Mouse (Mus musculus) cerebellum, adult 9-10 months (tissue): ENCODE measurements around the gene Adamts18.
A peak's percentile ranks its signal among the peaks of the same experiment; 100 is the strongest.
"Not testable (repeated sequence)": the region's sequence is repeated elsewhere in the genome, so short reads cannot be mapped to it uniquely, and the experiment has no call there.

Source experiments
- DNase-seq: peaks from one replicate; pipeline ENCODE4 v3.0.0; 2022

Adamts18 gene

GRCm38 (mm10) chr8:113838211-113838610, 10.3 kb downstream of the Adamts18 start:
- DNase-seq, result peak; percentile 39

DNA sequence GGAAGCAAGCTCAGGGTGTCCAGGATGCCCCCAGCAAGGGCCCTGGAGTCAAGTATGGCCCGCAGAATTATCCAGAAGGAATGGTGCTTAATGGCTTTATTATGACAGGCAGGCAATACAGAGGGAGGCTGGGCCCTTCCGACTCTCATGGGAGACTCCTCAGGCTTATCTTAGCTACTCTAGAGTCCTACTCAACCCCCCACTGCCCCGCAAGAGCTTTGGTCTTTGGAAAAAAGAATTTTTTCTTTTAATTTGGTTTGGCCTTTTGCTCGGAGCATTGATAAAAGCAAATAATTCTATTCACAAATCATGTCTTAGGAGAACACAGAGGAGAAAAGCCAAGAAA, 11.0 kb downstream of the Adamts18 start:
- no peak for DNase-seq

DNA sequence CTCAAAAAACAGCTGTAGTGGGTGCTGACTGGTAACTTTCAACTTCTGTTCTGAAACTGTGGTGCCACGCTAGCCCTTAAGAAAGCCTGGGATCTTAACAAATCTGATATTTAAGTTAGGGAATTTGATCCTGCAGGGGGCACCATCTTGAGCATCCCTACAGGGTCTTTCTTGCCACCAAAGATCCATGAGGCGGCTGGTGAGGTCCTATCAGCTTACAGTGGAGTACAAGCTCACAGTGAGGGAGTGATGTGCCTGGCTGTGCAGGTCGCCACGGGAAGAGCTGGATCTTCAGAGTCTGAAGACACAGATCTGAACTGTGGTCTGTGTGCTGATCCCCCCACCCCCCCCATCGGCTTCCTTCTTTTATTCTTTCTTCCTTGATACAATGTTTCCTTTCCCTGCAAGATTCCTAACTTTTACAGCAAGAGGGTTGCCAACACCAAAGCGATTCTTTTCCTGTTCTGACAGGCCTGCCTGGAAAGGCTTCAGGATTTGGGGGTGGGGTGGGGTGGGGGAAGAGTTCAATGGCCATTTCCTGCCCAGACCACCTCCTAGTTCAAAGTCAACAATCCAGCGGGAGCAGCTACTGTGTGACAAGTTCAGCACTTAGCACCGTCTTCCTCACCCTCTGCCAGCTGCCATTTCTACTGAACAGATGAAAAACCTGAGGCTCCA, 11.5 kb downstream of the Adamts18 start:
- no peak for DNase-seq

DNA sequence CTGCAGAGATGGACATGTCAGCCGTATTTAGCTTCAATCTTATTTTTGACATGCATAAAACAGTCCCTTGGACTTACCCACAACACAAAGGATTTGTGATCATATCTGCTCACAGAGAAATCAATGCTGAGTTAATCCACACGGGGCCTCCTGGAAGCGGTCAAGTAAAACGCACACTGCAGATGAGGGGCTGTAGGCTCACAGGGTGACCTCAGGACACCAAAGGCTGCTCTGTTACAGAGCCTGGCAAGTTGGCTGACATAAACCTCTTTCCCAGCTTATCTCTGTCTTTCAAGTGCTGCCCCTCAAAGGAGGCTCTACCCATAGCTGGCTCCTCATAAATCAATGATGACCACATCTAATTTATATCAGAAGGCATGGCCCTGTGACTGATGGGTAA, 14.9 kb downstream of the Adamts18 start:
- DNase-seq, result no peak

DNA sequence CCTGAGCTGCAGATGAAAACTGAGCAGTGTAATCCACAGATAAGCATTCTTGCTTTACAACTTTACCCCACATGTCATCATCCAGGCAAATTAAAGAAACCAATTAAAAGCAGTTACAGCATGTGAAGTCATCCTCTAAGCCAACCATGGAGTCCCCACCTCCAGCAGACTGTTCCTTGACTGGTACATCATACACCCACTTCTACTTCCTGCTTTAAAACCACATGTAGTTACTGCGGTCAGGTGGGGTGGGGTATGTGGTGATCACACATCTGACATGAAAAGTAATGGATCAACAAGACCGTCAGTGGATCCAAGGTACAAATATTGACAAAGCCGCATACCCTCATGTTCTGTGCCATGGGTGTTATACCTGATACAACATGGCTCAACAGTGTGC, 21.3 kb downstream of the Adamts18 start:
- DNase-seq, result no peak

DNA sequence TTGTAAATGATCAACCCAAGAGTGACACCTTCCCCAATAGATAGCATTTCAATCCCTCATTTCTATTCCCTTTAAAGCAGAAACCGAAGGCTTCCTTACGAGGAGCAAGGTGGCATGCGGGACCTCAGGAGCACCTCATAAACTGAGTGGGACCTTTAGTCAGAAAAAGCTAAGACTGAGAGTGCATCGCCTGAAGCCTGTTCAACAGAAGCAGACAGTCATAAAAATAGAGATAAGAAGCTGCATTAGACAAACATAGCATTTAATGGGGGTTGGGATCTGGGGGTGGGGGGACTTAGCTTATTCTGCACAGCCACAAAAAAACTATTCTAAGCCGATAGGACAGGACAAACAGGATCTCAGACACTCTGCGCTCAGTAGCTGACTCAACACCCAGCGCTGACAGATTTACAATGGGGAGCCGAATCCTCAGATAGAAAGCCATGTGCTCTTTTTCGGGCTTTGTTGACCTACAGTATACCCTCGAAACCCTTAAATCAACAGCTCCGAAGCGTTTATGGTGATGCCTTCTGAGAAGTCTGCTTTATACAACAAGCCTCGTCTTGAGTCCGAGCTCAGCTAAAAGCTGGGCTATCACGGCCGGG, 27.5 kb downstream of the Adamts18 start:
- DNase-seq, result no peak

- DNase-seq, result no peak
Observed at GRCm38 (mm10) chr8:113813966-113814365, 34.6 kb downstream of the Adamts18 start.

- DNase-seq, result no peak
Observed at GRCm38 (mm10) chr8:113811521-113811920, 37.0 kb downstream of the Adamts18 start.

DNA sequence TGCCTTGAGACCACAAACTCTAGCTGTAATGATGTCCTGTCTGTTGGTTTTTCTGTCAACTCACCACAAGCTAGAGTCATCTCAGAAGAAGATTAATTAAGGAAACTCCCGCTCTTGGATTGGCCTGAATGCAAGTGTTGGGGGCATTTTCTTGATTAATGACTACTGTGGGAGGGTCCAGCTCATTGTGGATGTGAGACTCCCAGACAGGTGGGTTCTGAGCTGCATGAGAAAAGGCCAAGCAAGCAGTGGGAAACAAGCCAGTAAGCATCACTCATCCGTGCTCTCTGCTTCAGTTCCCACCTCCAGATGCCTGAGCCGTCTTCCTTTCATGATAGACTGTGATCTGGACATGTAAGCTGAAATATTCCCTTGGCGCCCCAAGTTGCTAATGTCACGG, 38.6 kb downstream of the Adamts18 start:
- DNase-seq, result no peak

DNA sequence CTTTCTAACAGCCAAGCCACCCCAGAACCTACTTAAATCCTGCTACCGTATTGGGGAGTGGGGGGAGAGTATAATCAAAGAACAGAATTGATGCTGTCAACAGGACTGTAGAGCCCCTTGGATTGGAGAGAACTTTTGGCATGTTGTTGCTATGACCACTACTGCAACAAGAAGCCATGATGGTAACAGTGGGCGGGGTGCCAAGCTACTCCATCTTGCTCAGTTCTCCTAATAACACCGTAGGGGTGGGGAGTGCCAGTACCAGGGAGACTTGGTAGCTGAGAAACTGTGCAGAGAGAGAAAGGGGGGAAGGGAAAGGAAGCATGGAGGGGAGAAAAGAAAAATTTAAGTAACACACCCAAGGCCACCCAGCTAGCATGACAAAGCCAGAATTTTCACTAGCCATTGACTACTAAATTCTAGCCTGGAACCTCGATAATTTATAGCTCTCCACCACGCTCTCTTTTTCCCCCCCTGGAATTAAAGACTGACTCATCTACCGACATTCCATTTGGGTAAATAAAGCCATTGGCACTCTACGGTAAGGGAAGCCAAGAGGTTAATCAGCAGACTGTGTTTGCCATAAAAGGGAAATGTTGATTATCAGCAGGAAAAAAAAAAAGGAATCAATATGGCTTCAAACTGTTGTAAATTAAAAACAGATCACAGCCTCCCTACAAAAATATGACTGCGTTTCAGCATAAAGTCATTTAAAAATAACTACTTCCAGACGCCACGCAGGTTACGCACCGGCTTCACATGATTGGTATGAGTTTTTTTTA, 44.5 kb downstream of the Adamts18 start:
- DNase-seq, result no peak

GRCm38 (mm10) chr8:113801551-113801950, 47.0 kb downstream of the Adamts18 start:
- no peak for DNase-seq

DNA sequence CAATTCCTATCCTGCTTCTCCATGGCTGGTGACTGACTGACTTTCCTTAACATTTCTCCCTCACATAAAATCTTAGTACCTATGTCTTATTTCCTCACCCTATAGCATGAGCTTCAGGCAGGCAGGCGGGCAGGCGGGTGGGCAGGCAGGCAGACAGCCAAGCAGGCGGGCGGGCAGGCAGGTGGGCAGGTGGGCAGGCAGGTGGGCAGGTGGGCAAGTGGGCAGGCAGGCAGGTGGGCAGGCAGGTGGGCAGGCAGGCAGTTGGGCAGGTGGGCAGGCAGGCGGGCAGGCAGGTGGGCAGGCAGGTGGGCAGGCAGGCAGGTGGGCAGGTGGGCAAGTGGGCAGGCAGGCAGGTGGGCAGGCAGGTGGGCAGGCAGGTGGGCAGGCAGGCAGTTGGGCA, 48.0 kb downstream of the Adamts18 start:
- not testable (repeated sequence) for DNase-seq

- DNase-seq, result no peak
Observed at GRCm38 (mm10) chr8:113799550-113799949, 49.0 kb downstream of the Adamts18 start.

- no peak for DNase-seq
Observed at GRCm38 (mm10) chr8:113791856-113792255, 56.7 kb downstream of the Adamts18 start.

DNA sequence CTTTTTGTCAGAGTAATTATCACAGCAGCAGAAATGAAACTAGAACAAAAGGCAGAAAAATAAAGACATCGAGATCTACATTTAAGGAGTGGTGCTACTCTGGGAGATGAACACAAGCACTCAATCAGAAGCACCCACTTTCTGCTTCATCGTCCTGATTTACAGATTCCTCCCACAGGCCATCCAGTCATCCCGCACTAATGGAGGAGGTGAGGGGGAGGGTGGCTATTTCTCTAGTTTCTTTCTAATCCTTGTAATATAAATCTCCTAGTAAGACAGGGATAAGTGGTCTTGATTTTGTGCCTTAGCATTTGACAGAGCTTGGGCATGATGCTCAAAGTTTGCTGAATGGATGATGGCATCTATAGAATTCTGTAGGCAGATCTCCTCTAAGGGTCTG, 57.5 kb downstream of the Adamts18 start:
- DNase-seq, result no peak

GRCm38 (mm10) chr8:113783711-113784110, 64.8 kb downstream of the Adamts18 start:
- no peak for DNase-seq

DNA sequence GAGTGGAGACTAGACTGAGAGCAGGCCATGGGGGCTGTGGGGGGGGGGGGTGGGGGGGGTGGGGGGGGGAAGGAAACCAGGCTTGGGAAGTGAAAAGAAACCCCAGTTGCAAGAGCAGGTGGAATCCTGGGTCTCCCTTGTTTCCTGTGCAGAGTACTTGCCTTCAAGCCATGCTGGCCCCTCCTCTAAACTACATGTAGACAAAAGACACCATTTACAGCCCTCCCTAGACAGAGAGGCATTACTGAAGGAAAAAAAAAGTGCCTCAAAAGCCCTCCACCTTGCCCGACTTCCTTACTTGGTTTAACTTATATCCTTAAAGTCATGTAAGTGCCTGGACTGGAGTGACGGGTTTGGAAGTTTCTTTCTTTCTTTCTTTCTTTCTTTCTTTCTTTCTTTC, 67.0 kb downstream of the Adamts18 start:
- no peak for DNase-seq

- peak; percentile 38 for DNase-seq
Observed at GRCm38 (mm10) chr8:113775361-113775760, 73.2 kb downstream of the Adamts18 start.

DNA sequence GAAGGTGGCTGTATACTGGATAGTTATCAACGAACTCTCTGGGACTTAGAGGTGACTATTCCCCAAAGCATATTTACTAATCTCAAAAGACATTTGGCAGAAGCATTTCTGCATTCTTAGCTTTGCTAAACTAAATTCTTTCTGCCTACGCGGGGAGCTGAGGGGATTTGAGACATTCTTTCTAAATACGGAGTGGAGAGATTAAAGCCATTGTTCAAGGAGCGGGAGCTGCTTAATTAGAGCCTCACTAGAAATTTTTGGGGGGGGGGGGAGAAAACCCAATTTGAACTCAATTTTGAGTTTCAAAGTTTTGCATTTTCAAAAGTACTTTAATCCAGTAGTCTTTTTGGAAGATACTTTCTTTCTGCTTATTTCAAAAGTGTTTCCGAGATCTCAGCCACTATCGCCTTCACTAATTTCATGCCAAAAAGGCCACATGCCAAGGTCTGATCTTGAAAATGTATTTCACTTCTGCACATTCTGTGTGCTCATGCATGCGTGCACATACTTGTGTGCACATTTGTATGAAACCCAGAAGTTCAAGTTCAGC, 79.6 kb downstream of the Adamts18 start:
- DNase-seq, result no peak

DNA sequence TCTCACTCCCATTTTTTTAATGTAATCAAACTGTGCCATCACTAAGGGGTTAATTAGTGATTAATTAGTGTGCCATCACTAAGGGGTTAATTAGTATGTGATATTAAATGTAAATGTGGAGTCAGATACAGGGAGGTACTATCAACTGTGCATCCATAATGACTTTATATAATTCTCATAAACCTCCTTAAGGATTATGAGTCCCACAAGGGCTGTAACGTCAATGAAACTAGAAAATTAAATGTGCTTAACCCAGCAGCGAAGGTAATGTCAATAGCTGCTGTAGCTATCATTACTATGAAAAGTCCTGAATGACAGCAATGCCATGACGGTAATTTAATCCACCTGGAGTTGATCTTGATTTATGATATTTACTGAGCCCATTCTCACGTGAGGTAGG, 83.4 kb downstream of the Adamts18 start:
- no peak for DNase-seq

DNA sequence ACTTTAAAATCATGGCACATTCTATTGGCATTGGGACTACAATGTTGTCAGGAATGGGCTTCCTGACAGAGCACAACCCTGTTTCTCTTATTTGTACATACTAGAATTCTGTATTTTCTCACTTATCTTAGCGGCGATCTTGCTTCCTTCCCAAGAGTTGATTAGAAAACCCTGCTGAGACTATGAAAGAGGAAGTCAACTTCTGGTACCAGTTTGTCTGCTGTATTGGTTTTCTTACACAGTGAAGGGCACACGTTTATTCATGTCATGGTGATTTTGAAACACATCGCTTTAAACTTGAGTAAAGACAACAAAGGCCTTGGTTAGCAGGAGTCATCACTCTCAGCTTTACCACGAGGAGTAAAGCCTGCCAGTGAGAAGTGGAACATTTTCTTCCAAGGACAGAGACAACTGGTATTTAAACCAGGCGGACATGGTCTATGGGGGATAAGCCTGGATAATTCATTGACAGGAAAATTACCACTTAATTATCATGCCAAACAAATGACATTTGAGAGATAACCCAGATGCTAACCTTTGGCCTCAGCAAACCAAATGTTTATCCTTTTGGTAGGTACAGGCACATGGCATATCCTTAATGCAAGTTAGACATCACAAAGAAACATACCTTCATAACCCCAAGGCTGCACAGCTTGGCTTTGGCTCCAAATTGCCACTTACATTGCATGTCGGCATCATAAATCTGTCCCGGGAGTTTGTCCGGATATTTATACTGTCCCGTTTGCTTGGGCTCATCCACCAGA, 84.8 kb downstream of the Adamts18 start:
- DNase-seq, result no peak

DNA sequence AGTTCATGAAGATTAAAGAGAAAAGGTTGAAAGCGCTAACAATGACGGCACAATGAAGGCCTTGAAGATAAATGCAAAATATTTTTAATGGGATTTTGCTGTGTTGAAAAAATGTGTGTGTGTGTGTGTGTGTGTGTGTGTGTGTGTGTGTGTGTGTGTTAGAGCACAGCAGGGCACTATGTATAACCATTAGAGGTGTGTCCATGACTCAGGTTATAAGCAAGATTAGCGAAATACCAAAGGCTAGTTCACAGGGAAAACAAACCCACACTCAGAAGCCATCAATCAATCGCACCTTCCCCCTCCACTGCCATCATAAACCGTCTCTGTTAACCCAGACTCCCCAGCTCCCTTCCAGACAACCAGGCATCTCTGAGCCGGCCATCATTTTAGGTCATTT, 86.4 kb downstream of the Adamts18 start:
- no peak for DNase-seq

- DNase-seq, result no peak
Observed at GRCm38 (mm10) chr8:113755866-113756265, 92.7 kb downstream of the Adamts18 start.
